Mouse (Mus musculus): ENCODE measurements at regions not wholly inside any gene's neighbourhood (a gene's known extent, or its start where the extent isn't known, plus 50 kb on each side); places are given as distances from the start of the nearest gene placed in this dataset.

DNA sequence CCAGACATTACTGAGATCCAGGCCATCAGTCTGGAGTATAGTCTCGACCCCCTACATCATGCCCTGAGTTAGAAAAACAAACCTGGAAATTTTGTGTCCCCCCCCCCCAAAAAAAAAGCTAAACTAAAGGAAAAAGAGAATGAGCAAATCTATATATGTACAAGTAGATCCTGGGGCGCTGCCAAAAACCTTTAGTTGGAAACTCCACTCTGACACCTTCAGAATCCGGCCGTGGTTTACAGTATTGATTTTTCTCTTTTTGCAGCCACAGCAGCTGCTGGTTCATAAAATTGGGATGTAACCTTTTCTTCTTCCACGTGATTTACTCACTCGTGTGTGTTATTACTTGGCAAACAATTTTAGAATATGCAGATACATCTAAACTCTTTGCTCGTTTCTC lies 510.5 kb downstream of the Defb40 start:
- Histone ChIP-seq H3K27me3 (ENCODE audit: control insufficient read depth in 1 of 2, insufficient read depth in 2 of 2, low read length in 2 of 2) (no peaks in the 10 kb centered on the region), H3K27ac (ENCODE audit: control insufficient read depth, low read depth, low read length) (no peak overlapping the region), H3K4me1 (ENCODE audit: control insufficient read depth in 1 of 2, insufficient read depth in 2 of 2, low read length in 2 of 2) (no peaks in the 10 kb centered on the region), H3K9ac (ENCODE audit: control insufficient read depth, low read depth, low read length, poor library complexity, severe bottlenecking) (no peak overlapping the region), H3K9me3 (replicated peaks; ENCODE audit: insufficient read depth, low read length) (no peaks in the 10 kb centered on the region), H3K36me3 (ENCODE audit: control insufficient read depth in 1 of 2, insufficient read depth in 2 of 2, low read length in 2 of 2) (no peaks in the 10 kb centered on the region), H3K4me3 (ENCODE audit: control insufficient read depth in 1 of 2, insufficient read depth in 1 of 2, low read depth in 2 of 2, low read length in 2 of 2) (no peak overlapping the region), H3K79me2 (ENCODE audit: control insufficient read depth, insufficient read depth, low read length, poor library complexity) (no peaks in the 10 kb centered on the region)
- TF ChIP-seq POLR2AphosphoS5 (IDR thresholded peaks at IDR 0.05; ENCODE audit: borderline replicate concordance, low read depth, low read length) (no peak), MAX (IDR thresholded peaks at IDR 0.05; ENCODE audit: low read length) (no peak), ZC3H11A (IDR thresholded peaks at IDR 0.05; ENCODE audit: low read depth, low read length) (no peak), SIN3A (IDR thresholded peaks at IDR 0.05; ENCODE audit: low read length) (no peak), CHD2 (IDR thresholded peaks at IDR 0.05; ENCODE audit: low read length) (no peak), ETS1 (IDR thresholded peaks at IDR 0.05; ENCODE audit: low read depth, low read length) (no peak), POLR2A (IDR thresholded peaks at IDR 0.05; ENCODE audit: control insufficient read depth in 1 of 2, insufficient read depth in 1 of 2, low read depth in 1 of 2, low read length in 2 of 2, poor library complexity in 1 of 2) (no peak), RCOR1 (IDR thresholded peaks at IDR 0.05; ENCODE audit: low read depth, low read length) (no peak), MXI1 (IDR thresholded peaks at IDR 0.05; ENCODE audit: low read depth, low read length) (no peak), UBTF (IDR thresholded peaks at IDR 0.05; ENCODE audit: borderline replicate concordance, insufficient read depth, low read depth, low read length) (no peak), GATA1 (IDR thresholded peaks at IDR 0.05; ENCODE audit: low read depth, low read length) (no peak), E2F4 (IDR thresholded peaks at IDR 0.05; ENCODE audit: borderline replicate concordance, low read depth, low read length) (no peak), ZMIZ1 (IDR thresholded peaks at IDR 0.05; ENCODE audit: low read depth, low read length) (no peak), MAZ (IDR thresholded peaks at IDR 0.05; ENCODE audit: low read depth, low read length) (no peak), HCFC1 (IDR thresholded peaks at IDR 0.05; ENCODE audit: low read depth, low read length) (no peak), ZNF384 (IDR thresholded peaks at IDR 0.05; ENCODE audit: low read depth, low read length) (no peak)
- no peak for DNase-seq (ENCODE audit: low read depth, low spot score)

DNA sequence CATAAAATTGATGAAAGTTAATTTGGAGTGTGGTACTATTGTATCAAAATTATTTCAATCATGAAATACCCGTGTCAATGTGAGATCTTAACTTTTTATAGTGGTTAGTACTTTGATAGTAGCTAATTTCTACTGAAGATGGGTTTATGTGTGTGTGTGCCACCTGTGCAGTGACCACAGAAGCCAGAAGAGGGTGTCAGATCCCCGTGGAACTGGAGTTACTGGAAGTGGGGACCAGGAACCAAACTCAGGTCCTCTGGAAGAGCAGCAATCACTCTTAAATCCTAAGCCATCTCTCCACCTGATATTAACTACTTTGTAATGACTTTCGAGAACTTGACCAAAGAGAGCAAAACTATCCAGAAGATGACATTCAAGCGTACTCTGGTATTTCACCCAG lies 517.4 kb downstream of the Defb40 start:
- Histone ChIP-seq H3K4me3 (ENCODE audit: control insufficient read depth in 1 of 2, insufficient read depth in 1 of 2, low read depth in 2 of 2, low read length in 2 of 2) (no peak overlapping the region), H3K36me3 (ENCODE audit: control insufficient read depth in 1 of 2, insufficient read depth in 2 of 2, low read length in 2 of 2) (no peaks in the 10 kb centered on the region), H3K27me3 (ENCODE audit: control insufficient read depth in 1 of 2, insufficient read depth in 2 of 2, low read length in 2 of 2) (no peaks in the 10 kb centered on the region), H3K4me1 (ENCODE audit: control insufficient read depth in 1 of 2, insufficient read depth in 2 of 2, low read length in 2 of 2) (no peaks in the 10 kb centered on the region), H3K9ac (ENCODE audit: control insufficient read depth, low read depth, low read length, poor library complexity, severe bottlenecking) (no peak overlapping the region), H3K79me2 (ENCODE audit: control insufficient read depth, insufficient read depth, low read length, poor library complexity) (no peaks in the 10 kb centered on the region), H3K9me3 (replicated peaks; ENCODE audit: insufficient read depth, low read length) (no peaks in the 10 kb centered on the region), H3K27ac (ENCODE audit: control insufficient read depth, low read depth, low read length) (no peak overlapping the region)
- TF ChIP-seq ZC3H11A (IDR thresholded peaks at IDR 0.05; ENCODE audit: low read depth, low read length), result no peak
- no peak for TF ChIP-seq POLR2A (IDR thresholded peaks at IDR 0.05; ENCODE audit: control insufficient read depth in 1 of 2, insufficient read depth in 1 of 2, low read depth in 1 of 2, low read length in 2 of 2, poor library complexity in 1 of 2)
- no peak for TF ChIP-seq SIN3A (IDR thresholded peaks at IDR 0.05; ENCODE audit: low read length)
- no peak for TF ChIP-seq MAFK (IDR thresholded peaks at IDR 0.05; ENCODE audit: borderline replicate concordance, low read depth, low read length)
- TF ChIP-seq MAX (IDR thresholded peaks at IDR 0.05; ENCODE audit: low read length), result no peak
- TF ChIP-seq USF1 (IDR thresholded peaks at IDR 0.05; ENCODE audit: low read depth, low read length), result no peak
- TF ChIP-seq CHD2 (IDR thresholded peaks at IDR 0.05; ENCODE audit: low read length), result no peak
- TF ChIP-seq EP300 (IDR thresholded peaks at IDR 0.05; ENCODE audit: low read depth in 1 of 2, low read length in 2 of 2), result no peak
- no peak for TF ChIP-seq GATA1 (IDR thresholded peaks at IDR 0.05; ENCODE audit: low read depth, low read length)
- TF ChIP-seq KAT2A (conservative IDR thresholded peaks at IDR 0.05; ENCODE audit: low read depth, low read length), result no peak
- no peak for TF ChIP-seq USF2 (IDR thresholded peaks at IDR 0.05; ENCODE audit: borderline replicate concordance in 1 of 2, insufficient read depth in 1 of 2, low read depth in 1 of 2, low read length in 2 of 2)
- TF ChIP-seq HCFC1 (IDR thresholded peaks at IDR 0.05; ENCODE audit: low read depth, low read length), result no peak
- TF ChIP-seq TAL1 (IDR thresholded peaks at IDR 0.05; ENCODE audit: low read length), result no peak
- no peak for TF ChIP-seq MEF2A (IDR thresholded peaks at IDR 0.05; ENCODE audit: extremely low read depth, insufficient replicate concordance, low read depth, low read length, poor library complexity, severe bottlenecking)
- no peak for TF ChIP-seq UBTF (IDR thresholded peaks at IDR 0.05; ENCODE audit: borderline replicate concordance, insufficient read depth, low read depth, low read length)
- no peak for TF ChIP-seq ZKSCAN1 (IDR thresholded peaks at IDR 0.05; ENCODE audit: low read depth, low read length)
- TF ChIP-seq CTCF (IDR thresholded peaks at IDR 0.05 in 2 of 3, conservative IDR thresholded peaks at IDR 0.05 in 1 of 3; ENCODE audit: control insufficient read depth in 1 of 3, insufficient read depth in 1 of 3, low read depth in 2 of 3, low read length in 3 of 3, poor library complexity in 1 of 3, severe bottlenecking in 1 of 3), result no peak
- no peak for TF ChIP-seq RCOR1 (IDR thresholded peaks at IDR 0.05; ENCODE audit: low read depth, low read length)
- peak; percentile 1 for DNase-seq (ENCODE audit: low read depth, low spot score)
